Comparison of ENCODE assay signal across 15 mouse cellular contexts in the genomic region with DNA sequence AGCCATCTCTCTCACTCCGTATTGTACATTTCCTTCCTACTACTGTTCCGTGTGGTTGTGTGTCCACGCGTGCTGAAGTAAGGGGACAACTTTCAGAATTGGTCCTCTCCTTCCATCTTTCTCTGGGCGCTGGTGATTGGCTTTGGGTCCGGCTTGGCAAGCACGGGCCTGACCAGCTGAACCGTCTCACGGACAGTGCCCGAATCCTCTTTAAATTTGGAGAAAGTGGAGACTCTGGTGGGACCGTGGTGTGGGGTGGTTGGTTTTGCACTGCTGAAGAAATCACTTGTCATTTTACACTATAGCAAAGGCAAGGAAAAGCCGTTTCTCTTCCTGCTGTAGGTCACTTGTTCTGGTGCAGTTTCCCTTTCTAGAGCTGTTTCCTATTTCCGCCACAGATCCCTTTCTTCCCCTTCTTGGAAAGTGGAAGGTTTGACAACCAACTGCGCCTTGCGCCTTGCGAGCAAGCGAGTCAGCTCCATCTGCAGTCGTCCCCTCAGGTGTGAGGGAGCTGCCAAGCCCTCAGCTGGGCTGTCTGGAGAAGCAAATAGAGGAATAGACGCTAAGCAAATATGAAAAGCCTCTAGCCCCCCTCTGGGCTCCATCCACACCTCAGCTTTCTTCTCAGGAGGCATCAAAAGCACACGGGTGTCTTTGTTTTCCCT.
A peak's percentile ranks its signal among the peaks of the same experiment; 100 is the strongest.
DNase-seq lines count a peak whose midpoint lies in the region; ATAC-seq and TF ChIP-seq lines count a peak whose summit lies in the region.
"Had no signal": no experiment of that assay in that cellular context is flagged by ENCODE, and none has a peak within 500 bp of the region (broad histone marks: within the 10 kb centered on the region; RNA-seq: fewer than 3 reads in every experiment).

No protein-coding gene starts in this region.

- no peaks in the 10 kb centered on the region for H3K27me3 ChIP-seq in midbrain, embryonic 12.5 days
- no peaks in the 10 kb centered on the region for H3K27me3 ChIP-seq in midbrain, postnatal 0 days (ENCODE audit: insufficient read depth, low read length)
- no peaks in the 10 kb centered on the region for H3K27me3 ChIP-seq in forebrain, embryonic 16.5 days (replicated peaks; ENCODE audit: control insufficient read depth, insufficient read depth, low read length)
- no peaks in the 10 kb centered on the region for H3K27me3 ChIP-seq in midbrain, embryonic 16.5 days (ENCODE audit: control insufficient read depth, insufficient read depth, low read depth, low read length)
- H3K27me3 ChIP-seq: limb, embryonic 12.5 days had no signal

- H3K4me2 ChIP-seq in midbrain, embryonic 12.5 days (replicated peaks): no peak overlapping the region
- no peak overlapping the region for H3K4me2 ChIP-seq in midbrain, postnatal 0 days (ENCODE audit: low read depth, low read length, poor library complexity, severe bottlenecking)
- no peak overlapping the region for H3K4me2 ChIP-seq in forebrain, embryonic 16.5 days (ENCODE audit: low read length)
- no peak overlapping the region for H3K4me2 ChIP-seq in midbrain, embryonic 16.5 days (ENCODE audit: low read length)
- H3K4me2 ChIP-seq: limb, embryonic 12.5 days had no signal

- WGBS in midbrain, embryonic 12.5 days: 84% methylated on average over 20 of the region's 20 CpGs
- WGBS in midbrain, postnatal 0 days: 73% methylated on average over 20 of the region's 20 CpGs
- WGBS in forebrain, embryonic 16.5 days: 68% methylated on average over 20 of the region's 20 CpGs
- WGBS in midbrain, embryonic 16.5 days: 76% methylated on average over 20 of the region's 20 CpGs

- no peaks in the 10 kb centered on the region for H3K36me3 ChIP-seq in midbrain, embryonic 12.5 days
- H3K36me3 ChIP-seq in midbrain, postnatal 0 days (ENCODE audit: insufficient read depth, low read length): no peaks in the 10 kb centered on the region; the same call in 1 of the 2 replicates
- H3K36me3 ChIP-seq in forebrain, embryonic 16.5 days (ENCODE audit: control insufficient read depth, insufficient read depth): no peaks in the 10 kb centered on the region
- H3K36me3 ChIP-seq in midbrain, embryonic 16.5 days (ENCODE audit: control insufficient read depth, insufficient read depth, low read length): no peaks in the 10 kb centered on the region

- H3K27ac ChIP-seq in midbrain, embryonic 12.5 days (replicated peaks): peak overlapping the region; percentile 46
- H3K27ac ChIP-seq in midbrain, postnatal 0 days (ENCODE audit: low read depth, low read length): no peak overlapping the region; the same call in 1 of the 2 replicates
- peak overlapping the region; percentile 13 for H3K27ac ChIP-seq in forebrain, embryonic 16.5 days (ENCODE audit: low read length)
- H3K27ac ChIP-seq in midbrain, embryonic 16.5 days (ENCODE audit: low read length): peak overlapping the region; percentile 48; the same call in 1 of the 2 replicates
- H3K27ac ChIP-seq: limb, embryonic 12.5 days had no signal

- ATAC-seq in midbrain, embryonic 12.5 days (ENCODE audit: low FRiP score, low read depth): no peak
- no peak for ATAC-seq in midbrain, postnatal 0 days (ENCODE audit: low FRiP score)
- ATAC-seq in forebrain, embryonic 16.5 days: no peak
- ATAC-seq in midbrain, embryonic 16.5 days: no peak
- no peak for ATAC-seq in megakaryocyte, adult 5-6 weeks (ENCODE audit: poor library complexity, severe bottlenecking)

- H3K9ac ChIP-seq in midbrain, embryonic 12.5 days (replicated peaks): no peak overlapping the region
- no peak overlapping the region for H3K9ac ChIP-seq in midbrain, postnatal 0 days (replicated peaks; ENCODE audit: low read length, poor library complexity, severe bottlenecking)
- no peak overlapping the region for H3K9ac ChIP-seq in forebrain, embryonic 16.5 days (replicated peaks; ENCODE audit: low read depth, low read length)
- H3K9ac ChIP-seq in midbrain, embryonic 16.5 days (ENCODE audit: low read depth, low read length): no peak overlapping the region
- H3K9ac ChIP-seq: limb, embryonic 12.5 days had no signal

- TF ChIP-seq CTCF in midbrain, postnatal 0 days (IDR thresholded peaks at IDR 0.05): no peak

- peaks cover 85% of the 10 kb centered on the region for H3K4me1 ChIP-seq in midbrain, embryonic 12.5 days
- H3K4me1 ChIP-seq in midbrain, postnatal 0 days (ENCODE audit: insufficient read depth, low read length): peaks cover 26% of the 10 kb centered on the region
- peaks cover 71% of the 10 kb centered on the region for H3K4me1 ChIP-seq in forebrain, embryonic 16.5 days (replicated peaks; ENCODE audit: control insufficient read depth, insufficient read depth, low read length)
- peaks cover 57% of the 10 kb centered on the region for H3K4me1 ChIP-seq in midbrain, embryonic 16.5 days (ENCODE audit: control insufficient read depth, insufficient read depth, low read length)

- H3K4me3 ChIP-seq in midbrain, embryonic 12.5 days: no peak overlapping the region
- no peak overlapping the region for H3K4me3 ChIP-seq in midbrain, postnatal 0 days (ENCODE audit: low read depth, low read length)
- H3K4me3 ChIP-seq in forebrain, embryonic 16.5 days (replicated peaks; ENCODE audit: low read length): no peak overlapping the region
- H3K4me3 ChIP-seq in midbrain, embryonic 16.5 days (ENCODE audit: low read depth, low read length): no peak overlapping the region
- H3K4me3 ChIP-seq: limb, embryonic 12.5 days had no signal

- DNase-seq in cerebellum, adult 9-10 months: peak; percentile 60
- no peak for DNase-seq in cerebellum, adult 11-12 months
- DNase-seq in midbrain, postnatal 0 days (ENCODE audit: low spot score): no peak
- DNase-seq in natural killer cell, adult 2 months (ENCODE audit: low spot score in 2 of 2): no peak
- DNase-seq: adrenal gland, postnatal 36 days; gastrocnemius, postnatal 25 days; kidney, postnatal 10 days; lung, adult 2 months; right cerebral cortex, postnatal 14 days; thymus, adult 18-20 months had no signal

- H3K9me3 ChIP-seq in midbrain, embryonic 12.5 days: no peaks in the 10 kb centered on the region
- H3K9me3 ChIP-seq in midbrain, postnatal 0 days (ENCODE audit: low read length): no peaks in the 10 kb centered on the region
- H3K9me3 ChIP-seq in forebrain, embryonic 16.5 days (ENCODE audit: control insufficient read depth, low read length): no peaks in the 10 kb centered on the region
- H3K9me3 ChIP-seq in midbrain, embryonic 16.5 days (replicated peaks; ENCODE audit: control insufficient read depth, low read length, poor library complexity, severe bottlenecking): no peaks in the 10 kb centered on the region
- H3K9me3 ChIP-seq: limb, embryonic 12.5 days had no signal
